Mouse (Mus musculus): ENCODE data around the gene Izumo2.

DNA sequence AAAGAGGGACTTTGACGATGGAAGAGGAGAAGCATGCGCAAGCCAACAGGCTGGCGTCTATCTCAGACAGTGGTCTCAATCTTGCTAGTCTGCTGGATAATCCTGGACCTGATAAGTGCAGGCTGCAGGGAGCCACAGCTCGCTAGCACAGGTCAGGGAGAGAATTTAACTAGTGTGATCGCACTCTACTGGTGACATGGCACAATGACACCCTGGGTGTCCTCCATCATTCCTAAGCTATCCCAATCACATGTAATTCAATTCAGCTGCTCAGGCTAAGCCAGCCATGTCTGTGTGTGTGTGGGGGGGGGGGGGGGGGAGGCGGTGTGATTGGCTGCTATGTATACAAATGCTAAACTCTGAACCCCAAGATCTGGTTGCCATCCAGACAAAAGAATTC is 6.6 kb upstream of the Izumo2 start:
- TF ChIP-seq CTCF (IDR thresholded peaks at IDR 0.05): peak; percentile 76
- no peak for TF ChIP-seq EP300 (IDR thresholded peaks at IDR 0.05)
